Mouse (Mus musculus): ENCODE measurements around the gene Cxcl3. TPM values are rescaled to one million over a fixed set of nuclear protein-coding genes. Genes with fewer than 3 reads are reported as not detected.
A peak's percentile ranks its signal among the peaks of the same experiment; 100 is the strongest.

The Cxcl3 gene
- not detected for total RNA-seq (2021)
- polyA plus RNA-seq (2012; rRNA removed) = 0.10 TPM in 1 of 2 replicates, not detected in the other
- long read RNA-seq = 0 reads

DNA sequence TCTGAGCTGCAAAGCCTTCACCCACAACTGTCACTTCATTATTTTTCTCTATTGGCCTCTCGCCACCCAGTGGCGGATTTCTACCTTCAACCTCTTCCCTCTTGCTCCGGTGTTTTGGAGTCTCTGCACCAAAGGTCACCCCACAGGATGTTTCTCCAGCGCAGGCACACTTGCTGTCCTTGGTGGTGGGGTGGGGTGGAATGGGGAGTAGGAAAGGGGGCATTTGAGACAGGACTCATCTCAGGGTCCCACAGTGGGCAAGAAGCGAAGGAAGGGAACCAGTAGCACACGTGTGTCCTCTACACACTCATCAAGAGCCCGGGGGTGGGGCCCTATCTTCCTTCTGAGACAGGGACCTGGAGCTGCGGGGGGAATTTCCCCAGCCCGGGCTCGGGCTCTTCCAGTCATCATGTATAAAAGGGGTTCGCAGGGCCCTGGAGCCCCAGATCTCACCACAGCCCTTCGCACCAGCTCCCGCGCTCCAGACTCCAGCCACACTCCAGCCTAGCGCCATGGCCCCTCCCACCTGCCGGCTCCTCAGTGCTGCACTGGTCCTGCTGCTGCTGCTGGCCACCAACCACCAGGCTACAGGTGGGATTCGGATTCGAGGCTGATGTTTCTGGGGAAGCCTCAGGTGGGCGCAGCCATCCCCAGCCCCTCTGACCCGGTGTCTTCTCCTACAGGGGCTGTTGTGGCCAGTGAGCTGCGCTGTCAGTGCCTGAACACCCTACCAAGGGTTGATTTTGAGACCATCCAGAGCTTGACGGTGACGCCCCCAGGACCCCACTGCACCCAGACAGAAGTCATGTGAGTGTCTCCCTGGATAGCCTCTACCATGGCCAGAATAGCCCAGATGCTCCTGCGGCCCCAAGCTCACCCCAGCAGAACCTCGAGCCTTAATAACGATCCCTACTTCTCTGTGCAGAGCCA lies at the start of gene Cxcl3:
Gene Cxcl3 (plus strand): TSS at position 445 of the 930 bp plus-strand sequence.
- DNase-seq = peak; percentile 22

DNA sequence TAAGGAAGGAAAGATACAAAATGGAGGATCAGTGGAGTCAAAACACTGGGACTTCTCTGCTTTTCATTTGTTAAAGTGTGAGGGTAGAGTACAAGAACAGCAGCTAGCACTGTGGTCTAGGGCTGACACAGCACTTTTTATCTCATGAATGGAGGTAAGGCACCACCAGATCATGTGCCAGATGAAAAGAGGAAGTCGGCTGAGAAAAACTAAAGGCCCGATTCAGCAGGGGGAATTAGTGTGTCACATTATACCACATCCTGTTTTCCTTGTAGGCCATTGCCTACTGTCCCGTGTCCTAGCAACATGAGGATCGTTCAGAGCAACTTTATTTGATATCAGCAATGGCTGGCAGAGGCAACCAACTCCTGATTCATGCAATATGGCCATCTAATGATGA lies 43.9 kb upstream of the Cxcl3 start:
- DNase-seq = peak; percentile 3

DNA sequence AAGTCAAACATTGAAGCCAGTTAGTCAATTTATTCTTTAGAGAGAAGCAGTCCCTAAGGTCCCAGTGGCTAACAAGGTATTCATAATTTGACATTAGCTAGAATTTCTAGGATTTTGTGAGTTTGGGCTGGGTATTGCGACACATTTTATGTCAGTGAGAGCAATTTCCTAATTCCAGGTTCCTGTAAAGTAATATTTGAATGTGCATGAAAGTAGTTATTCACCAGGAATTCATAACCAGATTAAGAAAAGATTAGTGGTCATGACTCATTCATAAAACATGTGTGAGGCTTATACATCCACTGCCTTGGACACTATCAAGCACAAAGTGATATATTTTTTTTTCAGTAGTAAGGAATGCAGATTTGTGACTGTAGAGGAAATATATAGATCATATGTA lies 32.0 kb upstream of the Cxcl3 start:
- no peak for DNase-seq

DNA sequence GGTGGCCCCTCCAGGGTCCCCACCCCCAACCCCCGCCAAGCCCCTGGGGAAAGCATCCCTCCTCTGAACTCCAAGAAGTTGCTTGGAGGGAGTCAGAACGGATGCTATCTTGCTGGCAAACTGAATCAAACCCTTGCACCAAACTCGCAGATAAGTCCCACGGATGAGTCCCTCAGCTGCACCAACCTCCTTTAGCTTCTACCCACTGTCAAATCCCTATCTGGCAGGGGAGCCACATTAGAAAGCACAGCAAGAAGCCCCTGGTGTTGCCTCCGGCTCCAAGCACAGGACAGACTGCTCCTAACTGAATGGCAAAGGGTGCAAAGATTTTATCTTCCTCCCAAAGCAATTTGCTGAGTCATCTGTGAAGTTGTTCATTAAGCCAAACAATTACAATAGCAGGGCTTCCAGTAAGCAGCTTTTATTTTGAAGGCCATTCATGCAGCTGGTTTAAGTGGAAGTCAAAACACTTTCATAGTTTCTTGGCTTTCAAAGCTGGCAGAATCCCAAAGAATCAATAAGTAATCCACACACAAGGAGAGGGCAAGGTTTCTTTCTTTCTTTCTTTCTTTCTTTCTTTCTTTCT lies 27.8 kb upstream of the Cxcl3 start:
- DNase-seq = no peak

DNA sequence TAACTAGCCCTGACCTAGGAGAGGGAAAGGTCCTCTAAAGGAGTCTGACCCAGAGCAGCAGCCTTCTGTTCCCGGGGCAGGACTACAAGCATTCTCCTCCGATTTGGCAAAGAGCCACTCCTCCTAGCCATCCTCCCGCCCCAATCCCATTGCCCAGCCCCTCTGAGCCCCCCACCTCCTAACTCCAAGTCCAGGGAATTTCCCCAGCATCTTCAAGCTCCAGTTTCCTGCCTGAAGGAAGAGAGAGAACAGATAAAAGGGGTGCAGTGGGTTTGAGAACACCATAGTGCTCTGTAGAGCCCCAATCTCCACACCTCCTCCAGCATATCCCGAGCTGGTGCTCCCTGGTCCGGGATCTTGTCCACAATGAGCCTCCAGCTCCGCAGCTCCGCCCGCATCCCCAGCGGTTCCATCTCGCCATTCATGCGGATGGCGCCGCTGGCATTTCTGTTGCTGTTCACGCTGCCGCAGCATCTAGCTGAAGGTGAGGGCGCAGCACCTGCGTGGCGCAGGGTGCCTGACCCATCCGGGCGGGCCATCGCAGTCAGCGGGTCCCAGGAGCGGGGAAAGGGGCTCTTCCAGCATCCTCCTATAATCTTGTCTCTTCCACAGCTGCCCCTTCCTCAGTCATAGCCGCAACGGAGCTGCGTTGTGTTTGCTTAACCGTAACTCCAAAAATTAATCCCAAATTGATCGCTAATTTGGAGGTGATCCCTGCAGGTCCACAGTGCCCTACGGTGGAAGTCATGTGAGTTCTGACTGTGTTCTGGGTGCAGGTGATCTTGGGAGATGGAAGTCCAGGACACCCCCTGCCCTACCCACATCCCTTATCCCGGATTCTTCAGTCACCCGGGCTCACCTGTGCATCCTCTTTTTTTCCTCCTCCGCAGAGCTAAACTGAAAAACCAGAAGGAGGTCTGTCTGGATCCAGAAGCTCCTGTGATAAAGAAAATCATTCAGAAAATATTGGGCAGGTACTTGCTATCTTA lies 26.5 kb upstream of the Cxcl3 start, which contains the start of gene Cxcl5:
Gene Cxcl5 (plus strand): TSS at position 284 of the 989 bp plus-strand sequence.
- DNase-seq = no peak

DNA sequence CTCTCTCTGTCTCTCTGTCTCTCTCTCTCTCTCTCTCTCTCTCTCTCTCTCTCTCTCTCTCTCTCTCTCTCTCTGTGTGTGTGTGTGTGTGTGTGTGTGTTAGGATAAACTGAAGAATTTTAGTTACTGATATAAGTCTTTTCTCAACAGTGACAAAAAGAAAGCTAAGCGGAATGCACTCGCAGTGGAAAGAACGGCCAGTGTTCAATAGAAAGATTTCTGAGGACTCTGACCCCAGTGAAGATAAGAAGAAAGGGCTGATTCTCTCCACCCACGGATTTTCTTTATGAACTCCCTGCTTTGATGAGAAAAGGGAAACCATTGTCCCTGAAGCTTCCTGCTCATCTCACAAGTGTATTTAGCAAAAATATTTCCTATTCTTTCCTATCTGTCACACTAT lies 25.6 kb upstream of the Cxcl3 start:
- no peak for DNase-seq

DNA sequence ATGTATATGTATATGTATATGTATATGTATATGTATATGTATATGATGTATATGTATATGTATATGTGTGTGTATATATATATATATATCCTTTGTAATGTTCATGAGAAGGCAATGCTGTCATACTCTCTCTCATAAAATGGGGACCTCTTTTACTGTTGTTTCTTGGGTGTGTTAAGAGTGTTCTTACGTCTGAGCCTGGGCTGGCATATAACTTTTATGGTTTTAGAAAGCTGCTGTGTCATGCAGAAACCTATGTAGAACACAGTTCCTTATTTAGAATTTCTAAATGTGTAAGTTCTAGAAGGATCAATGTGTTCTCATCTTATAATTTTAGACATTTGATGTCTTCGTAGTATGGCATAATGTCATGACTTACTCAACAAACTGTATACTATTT lies 25.1 kb upstream of the Cxcl3 start:
- no peak for DNase-seq

DNA sequence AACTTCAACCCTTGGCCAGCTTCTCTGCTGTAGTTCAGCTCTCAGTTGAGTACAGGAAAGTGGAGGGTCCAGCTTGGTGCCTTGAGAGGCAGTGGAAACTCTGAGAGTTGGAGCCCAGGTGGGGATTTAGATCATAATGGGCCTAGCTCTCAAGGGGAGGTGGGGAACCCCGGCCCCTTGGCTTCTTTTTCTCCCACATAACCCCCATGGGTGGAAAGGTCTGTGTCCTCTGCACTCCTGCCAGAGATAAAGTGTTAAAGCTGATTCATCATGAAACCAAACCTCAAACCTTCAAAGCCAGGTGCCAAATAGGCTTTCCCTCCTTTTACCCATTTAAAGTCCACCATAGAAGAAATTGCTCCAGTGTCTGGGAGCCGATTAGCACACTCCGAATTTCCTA lies 24.1 kb upstream of the Cxcl3 start:
- DNase-seq = no peak

DNA sequence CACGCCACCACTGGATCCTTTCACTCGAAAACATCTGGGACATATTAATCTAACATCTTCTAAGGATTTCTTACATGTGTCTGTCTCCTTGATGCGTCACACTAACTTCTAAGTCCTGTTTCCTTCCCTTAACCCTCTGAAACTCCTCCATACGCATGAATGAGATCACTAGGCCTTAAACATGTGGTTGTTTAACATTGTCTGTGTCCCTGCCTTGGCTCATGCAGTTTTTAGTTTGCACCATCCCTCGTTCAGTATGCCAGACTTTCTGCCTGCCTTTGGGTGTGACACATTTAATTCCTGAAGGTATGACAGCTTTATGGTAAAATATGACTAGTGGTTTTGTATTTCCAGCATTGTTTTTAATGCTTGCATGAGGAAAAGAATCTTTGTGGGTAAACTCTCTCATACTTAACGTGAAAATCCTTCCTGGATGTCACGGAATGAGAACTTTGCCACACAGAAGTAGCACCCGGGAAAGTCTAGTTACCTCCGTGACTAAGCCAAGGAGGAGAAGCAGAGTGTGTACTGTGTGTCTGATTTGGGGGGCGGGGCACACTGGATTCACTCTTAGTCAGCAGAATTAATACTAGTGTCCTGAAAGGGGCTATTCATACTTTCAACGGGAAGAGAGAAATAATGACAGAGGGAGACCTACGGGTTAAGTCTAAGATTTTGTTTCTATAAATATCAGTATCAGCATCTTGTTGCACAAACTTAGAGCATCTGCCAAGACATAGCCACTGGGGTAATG lies 21.8 kb upstream of the Cxcl3 start:
- DNase-seq = no peak

DNA sequence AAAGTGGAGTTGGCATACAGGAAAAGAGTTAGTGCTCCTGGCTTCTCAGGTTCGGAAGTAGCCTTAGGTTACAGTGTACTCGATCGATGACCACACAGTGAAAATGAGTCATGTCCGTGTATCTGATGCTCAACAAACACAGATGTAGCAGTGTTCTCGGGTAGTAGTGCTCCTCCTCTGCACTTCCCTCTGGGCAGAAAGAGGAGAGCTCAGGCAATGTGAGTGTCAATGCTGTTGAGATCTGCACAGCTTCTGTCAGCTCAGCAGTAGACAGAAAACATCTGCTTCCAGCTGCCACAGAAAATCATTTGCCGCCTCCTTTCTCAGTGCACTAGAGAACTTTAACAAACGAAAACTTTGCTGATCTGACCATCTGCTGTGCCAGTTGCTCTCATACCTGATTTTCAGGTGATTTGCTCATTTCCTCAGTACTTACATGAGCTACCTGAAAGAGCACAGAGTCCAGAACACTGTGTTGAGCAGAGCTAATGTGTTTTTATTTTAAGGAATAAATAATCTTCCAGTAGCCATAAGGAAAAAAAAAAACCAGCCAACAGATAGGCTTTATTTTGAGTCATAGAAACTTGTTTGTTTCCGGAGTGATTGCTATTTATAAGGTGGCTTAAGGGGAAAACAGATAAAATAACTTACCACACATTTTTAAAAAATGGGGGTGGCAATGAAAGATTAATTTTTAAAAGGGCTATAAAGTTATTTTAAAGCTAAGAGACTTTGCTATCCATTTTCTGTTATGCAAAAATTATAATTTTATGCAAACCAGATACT lies 19.9 kb upstream of the Cxcl3 start:
- no peak for DNase-seq

DNA sequence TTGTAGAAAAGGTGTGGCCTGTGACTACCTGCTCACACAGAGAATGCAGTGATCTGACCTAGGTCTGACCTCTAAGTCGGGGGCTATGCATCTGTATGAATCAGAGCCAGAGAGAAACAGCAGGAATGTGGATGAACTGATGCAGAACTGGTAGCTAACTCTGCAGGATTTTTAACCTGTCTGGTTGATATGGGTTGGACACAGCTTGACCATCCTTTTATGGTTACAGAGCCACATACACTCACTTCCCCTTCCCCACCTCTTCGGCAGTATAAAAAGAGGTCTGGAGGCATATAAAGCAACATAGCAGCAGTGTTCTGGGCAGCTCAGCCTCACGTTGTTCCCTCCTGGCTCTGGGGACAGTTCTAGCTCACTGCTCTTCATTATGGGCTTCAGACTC lies 17.7 kb upstream of the Cxcl3 start, which contains the start of gene Ppbp:
Gene Ppbp (plus strand): TSS at position 301 of the 400 bp plus-strand sequence.
- DNase-seq = no peak

DNA sequence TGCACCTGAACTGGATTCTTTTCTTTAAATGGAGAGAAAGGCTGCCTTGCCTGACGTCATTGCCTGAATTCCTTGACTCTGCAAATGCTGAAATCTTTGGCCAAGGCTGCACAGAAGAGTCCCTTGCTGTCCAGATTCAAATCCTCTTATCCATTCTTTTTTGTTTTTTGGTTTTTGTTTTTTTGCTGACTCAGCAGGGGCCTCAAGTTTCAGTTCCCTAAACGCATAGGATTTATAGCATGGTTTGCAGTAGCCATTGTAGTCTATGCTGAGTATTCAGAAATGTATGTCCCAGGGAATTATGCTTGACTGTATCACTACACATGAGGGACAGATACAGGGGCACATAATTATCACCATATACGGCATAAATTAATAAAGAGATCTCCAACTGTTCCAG lies 14.5 kb upstream of the Cxcl3 start:
- DNase-seq = no peak

DNA sequence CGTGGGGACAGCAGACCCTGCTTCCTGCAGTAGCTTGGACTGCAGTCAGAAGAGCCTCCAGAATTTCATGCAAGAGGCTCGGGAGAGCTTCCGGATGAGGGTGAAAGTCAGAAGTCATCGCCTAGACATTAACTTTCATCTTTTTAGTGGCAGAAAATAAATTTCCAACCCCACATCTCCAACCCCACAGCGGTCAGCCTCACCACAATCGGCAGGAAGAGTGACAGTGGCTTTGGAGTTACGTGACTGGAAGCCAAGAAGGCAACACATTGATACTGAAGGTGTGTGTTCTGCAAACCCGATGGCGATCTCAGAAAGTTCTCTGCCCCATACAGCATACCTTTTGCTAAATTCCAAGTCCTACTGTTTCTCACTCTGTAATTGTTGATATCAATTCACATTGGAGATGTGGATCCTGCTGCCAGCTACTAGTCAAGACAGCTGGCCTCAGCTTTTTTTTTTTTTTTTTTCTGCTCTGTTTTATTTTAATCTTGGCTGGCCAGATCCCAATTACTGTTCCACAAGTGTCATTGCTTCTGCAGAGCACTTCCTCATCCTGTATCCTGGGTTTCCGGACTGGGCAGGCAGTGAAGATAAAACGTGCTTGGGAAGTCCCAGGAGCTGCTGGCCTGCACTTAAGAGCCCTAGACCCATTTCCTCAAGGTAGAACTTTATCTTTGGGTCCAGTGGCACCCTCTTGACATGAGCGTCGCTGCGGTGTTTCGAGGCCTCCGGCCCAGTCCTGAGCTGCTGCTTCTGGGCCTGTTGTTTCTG lies 13.8 kb upstream of the Cxcl3 start, which contains the start of gene Pf4:
Gene Pf4 (plus strand): TSS at position 556 of the 774 bp plus-strand sequence.
- peak; percentile 47 for DNase-seq

DNA sequence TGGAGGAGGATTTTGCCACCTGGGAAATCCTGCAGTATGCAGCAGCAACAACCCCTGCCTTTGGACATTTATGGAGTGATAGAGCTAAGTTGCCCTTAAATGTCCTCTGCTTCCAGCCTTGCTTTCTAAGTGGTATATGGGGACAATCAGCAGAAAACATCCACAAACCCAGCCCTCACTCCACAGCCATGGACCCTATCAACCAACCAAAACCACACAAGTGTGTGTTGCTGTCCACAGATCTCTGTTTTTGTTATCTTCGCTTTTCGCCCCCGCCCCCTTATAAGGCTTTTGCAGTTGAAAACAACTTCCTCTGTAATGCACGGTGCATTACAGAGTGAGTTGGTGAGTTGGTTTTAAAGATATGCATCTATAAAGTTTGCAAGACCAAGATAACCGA lies 10.3 kb upstream of the Cxcl3 start:
- no peak for DNase-seq

DNA sequence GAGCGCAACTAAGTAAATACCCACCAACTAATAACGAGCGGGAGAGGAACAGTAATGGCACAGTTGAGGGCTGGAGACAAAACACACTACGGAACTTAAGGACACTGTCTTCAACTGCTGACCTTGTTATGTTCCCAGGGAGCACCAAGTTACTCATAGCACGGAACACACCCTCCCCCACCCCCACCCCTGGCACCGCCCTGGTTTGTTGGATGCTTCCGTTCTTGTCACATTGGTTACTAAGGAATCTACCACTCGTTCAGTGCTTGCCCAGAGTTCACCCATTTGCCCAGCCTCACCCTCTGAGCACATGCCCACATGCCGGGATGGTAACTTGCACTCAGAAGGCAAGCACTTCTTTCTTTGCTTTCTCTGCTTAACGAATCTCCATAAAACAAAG lies 8.3 kb upstream of the Cxcl3 start:
- no peak for DNase-seq

DNA sequence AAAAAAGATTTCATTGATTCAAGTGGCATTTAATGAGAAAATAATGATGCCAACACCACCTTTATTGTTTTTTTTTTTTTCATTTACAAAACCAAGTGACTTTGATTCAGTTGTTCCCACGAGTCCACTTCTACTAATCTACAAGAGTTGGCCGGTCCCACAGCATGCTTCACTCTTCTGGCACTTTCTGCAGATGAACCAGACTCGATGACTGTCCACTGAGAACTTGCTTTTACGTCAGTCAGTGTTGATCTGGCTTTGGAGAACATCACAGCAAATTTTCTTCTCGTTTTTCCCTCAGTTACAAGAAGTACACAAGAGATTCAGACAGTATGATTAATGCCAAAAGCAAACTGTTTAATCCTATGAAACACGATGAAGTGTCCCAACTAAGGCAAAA lies 7.0 kb upstream of the Cxcl3 start:
- no peak for DNase-seq

DNA sequence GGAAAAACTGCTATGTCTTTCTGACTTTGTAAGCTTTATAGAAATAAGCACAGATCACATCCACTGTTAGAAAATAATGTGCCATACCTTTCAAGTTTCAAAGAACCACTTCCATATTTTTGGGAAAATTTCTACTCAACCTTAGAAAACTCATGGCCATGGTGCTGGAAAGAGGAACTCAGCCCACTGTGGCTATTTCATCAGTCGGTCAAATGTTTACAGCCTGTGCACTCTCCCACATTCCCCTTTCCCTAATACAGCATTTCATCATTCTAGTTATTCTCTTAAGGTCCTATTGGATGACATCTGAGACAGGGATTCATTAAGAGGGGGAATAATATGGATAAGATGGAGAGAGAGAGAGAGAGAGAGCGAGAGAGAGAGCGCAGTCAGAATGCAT lies 2.2 kb upstream of the Cxcl3 start:
- DNase-seq = no peak

DNA sequence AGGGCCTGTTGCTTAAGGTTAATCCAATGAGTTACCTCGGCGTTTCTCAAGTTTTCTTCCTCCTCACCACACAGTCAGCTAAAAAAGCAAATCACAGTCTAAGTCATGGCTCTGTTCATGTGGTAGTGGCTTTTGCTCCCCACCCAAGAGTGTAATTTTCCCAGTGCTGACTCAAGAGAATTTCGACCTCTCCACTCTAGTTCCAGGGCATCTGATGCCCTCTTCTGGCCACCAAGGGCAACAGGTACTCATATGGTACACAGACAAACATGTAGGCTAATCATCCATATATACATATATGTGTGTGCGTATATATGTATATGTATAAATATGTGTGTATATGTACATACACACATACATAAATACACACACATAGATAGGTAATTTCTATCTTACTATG lies 2.2 kb downstream of the Cxcl3 start:
- no peak for DNase-seq

DNA sequence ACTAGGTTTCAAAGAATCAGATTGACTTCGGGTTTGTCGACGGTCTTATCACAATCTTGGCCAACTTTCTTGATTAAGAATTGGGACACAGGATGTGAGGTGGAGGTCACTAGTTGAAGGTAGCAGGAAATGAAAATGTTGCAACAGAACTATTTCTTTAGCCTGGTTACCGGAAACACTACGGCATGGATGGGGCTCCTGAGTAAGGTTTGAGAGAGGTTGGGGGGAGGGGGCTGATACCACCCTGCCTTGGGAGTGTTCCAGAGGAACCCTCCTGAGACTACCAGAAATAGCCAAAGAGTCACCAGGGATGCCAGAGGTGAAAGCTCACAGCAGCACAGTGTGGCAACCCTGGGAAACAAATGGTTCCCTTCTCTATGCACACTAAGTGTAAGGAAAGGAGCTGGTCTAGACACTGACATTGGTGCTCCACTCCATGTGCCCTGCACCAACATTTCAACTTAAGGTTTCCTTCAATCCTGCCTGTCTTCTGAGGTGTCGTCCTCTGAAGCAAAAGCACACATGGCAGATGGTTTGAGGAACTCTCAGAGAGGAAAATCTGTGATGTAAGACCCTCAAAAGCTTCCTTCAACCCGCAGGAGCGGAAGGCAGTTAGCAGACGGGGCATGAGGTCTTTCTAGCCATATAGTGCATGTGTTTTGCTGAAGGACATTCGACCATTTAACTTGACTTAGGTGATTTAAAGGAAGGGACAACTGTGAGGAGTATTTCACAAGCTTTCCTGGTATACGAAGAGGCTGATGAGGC lies 3.6 kb downstream of the Cxcl3 start:
- DNase-seq = peak; percentile 59
